Mouse (Mus musculus): ENCODE results near the gene Clic4. TPM values are rescaled to one million over a fixed set of nuclear protein-coding genes. Genes with fewer than 3 reads are reported as not detected.
"Not testable (repeated sequence)": the region's sequence is repeated elsewhere in the genome, so short reads cannot be mapped to it uniquely, and the experiment has no call there.

Clic4 gene
- polyA plus RNA-seq, 1 experiment from 2014 or later: 200 TPM

DNA sequence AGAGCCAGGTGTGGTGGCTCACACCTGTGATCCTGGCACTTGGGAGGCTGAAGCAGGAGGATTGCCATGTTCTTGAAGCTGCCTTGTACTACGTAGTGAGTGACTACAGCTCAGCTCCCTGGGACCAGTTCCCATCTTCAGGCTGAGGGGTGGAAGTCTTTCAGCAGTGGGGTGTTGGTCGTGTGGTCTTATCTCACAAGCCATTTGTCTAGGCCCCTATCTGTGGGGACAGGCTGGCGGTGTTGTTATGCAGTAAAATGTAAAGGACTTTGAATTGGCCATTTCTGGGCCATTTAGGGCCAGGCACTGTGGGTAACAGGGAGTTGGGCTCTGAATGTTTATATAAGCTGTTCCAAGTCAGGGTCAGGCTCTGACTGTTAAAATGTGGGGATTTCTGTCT is 15.4 kb upstream of the Clic4 start:
- 58% methylated on average over 3 of the region's 3 CpGs for WGBS
- Histone ChIP-seq H3K9me3 (replicated peaks) (no peaks in the 10 kb centered on the region), H3K36me3 (no peaks in the 10 kb centered on the region), H3K4me1 (peaks cover 49% of the 10 kb centered on the region), H3K27ac (no peak overlapping the region), H3K4me3 (replicated peaks) (no peak overlapping the region), H3K27me3 (no peaks in the 10 kb centered on the region), H3K9ac (no peak overlapping the region), H3K4me2 (no peak overlapping the region)
- no peak for ATAC-seq (replicated peaks; ENCODE audit: low FRiP score)

DNA sequence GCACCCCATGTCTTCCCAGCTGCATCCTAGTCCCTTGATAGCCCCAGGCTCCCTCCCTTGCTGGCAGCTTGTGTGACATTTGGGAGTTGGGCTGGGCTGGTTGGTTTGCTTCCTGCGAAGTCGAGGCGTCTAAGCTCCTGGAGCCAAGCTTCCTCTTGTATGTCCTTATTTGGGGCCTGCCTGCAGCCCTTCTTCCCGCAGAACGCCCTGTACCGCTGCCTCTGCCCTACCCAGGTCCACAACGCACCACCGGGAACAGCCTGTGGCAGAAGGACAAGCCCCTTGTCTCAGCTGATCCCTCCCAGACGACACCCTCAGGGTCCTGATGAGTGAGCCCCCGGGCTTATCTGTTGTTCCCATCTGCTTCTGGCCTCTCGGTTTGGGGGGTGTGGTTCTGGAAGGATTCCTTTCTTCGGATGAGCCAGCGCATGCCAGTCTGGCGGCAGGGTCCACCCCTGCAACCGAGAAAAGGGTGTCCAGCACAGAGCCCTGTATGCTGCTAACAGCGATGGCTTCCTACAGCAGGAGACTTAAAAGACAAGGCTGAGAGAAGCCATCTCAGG is 14.3 kb upstream of the Clic4 start:
- ATAC-seq (replicated peaks; ENCODE audit: low FRiP score): peak; percentile 41
- 0 out of 2 replicates have a peak overlapping the region, but pooled peaks have one; percentile 5 for H3K4me3 ChIP-seq (replicated peaks)
- 11% methylated on average over 16 of the region's 16 CpGs for WGBS
- no peaks in the 10 kb centered on the region for H3K27me3 ChIP-seq
- no peaks in the 10 kb centered on the region for H3K9me3 ChIP-seq (replicated peaks)
- H3K36me3 ChIP-seq: no peaks in the 10 kb centered on the region
- peaks cover 43% of the 10 kb centered on the region for H3K4me1 ChIP-seq
- peak overlapping the region; percentile 76 for H3K27ac ChIP-seq
- no peak overlapping the region for H3K9ac ChIP-seq
- H3K4me2 ChIP-seq: peak overlapping the region; percentile 39

DNA sequence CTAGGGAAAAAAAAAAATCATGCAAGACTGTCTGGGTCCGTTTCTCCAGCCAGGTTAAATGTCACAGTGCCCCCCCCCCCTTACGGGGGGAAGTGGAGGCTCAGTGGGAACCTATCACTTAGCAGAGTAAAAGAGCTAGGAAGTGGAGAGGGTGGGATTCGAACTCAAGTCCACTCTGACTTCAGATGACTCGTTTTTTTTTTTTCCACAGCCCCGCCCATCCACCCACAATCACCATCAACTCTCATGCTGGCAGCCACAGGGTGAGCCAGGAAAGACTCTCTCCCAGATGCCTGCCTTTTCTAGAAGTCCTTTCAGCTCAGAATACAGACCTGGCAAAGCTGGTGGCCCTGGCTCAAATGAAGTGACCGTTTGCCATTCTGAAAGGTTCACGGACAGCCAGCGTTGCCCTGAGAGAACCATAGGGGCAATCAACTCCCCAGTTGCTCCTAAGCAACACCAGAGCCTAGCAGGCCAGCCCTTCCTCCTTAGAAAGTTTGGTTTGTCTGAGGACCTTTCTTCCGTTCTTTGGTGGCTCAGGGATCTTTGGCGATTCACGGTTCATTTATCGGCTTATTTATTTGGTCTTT is 13.5 kb upstream of the Clic4 start:
- Histone ChIP-seq H3K9ac (no peak overlapping the region), H3K36me3 (no peaks in the 10 kb centered on the region), H3K4me2 (0 out of 2 replicates have a peak overlapping the region, but pooled peaks have one; percentile 39), H3K9me3 (replicated peaks) (no peaks in the 10 kb centered on the region), H3K4me1 (peaks cover 38% of the 10 kb centered on the region), H3K27ac (peak overlapping the region; percentile 76; the same call in 1 of the 2 replicates), H3K4me3 (replicated peaks) (no peak overlapping the region), H3K27me3 (no peaks in the 10 kb centered on the region)
- no peak for ATAC-seq (replicated peaks; ENCODE audit: low FRiP score)
- WGBS: 46% methylated on average over 12 of the region's 12 CpGs

GRCm38 (mm10) chr4:135285436-135285835 is 12.8 kb upstream of the Clic4 start:
- 0 out of 2 replicates have a peak, but pooled peaks have one; percentile 5 for ATAC-seq (replicated peaks; ENCODE audit: low FRiP score)
- Histone ChIP-seq H3K4me3 (replicated peaks) (no peak overlapping the region), H3K9me3 (replicated peaks) (no peaks in the 10 kb centered on the region), H3K4me1 (peaks cover 38% of the 10 kb centered on the region), H3K27ac (no peak overlapping the region), H3K4me2 (peak overlapping the region; percentile 8; the same call in 1 of the 2 replicates), H3K36me3 (no peaks in the 10 kb centered on the region), H3K9ac (no peak overlapping the region), H3K27me3 (no peaks in the 10 kb centered on the region)
- 44% methylated on average over 8 of the region's 8 CpGs for WGBS

GRCm38 (mm10) chr4:135283875-135284274 is 11.3 kb upstream of the Clic4 start:
- no peaks in the 10 kb centered on the region for H3K27me3 ChIP-seq
- H3K4me1 ChIP-seq: peaks cover 37% of the 10 kb centered on the region
- no peak overlapping the region for H3K9ac ChIP-seq
- no peak overlapping the region for H3K4me2 ChIP-seq
- no peak for ATAC-seq (replicated peaks; ENCODE audit: low FRiP score)
- WGBS: 88% methylated on average over 7 of the region's 7 CpGs
- no peaks in the 10 kb centered on the region for H3K9me3 ChIP-seq (replicated peaks)
- no peaks in the 10 kb centered on the region for H3K36me3 ChIP-seq
- no peak overlapping the region for H3K4me3 ChIP-seq (replicated peaks)
- H3K27ac ChIP-seq: no peak overlapping the region

DNA sequence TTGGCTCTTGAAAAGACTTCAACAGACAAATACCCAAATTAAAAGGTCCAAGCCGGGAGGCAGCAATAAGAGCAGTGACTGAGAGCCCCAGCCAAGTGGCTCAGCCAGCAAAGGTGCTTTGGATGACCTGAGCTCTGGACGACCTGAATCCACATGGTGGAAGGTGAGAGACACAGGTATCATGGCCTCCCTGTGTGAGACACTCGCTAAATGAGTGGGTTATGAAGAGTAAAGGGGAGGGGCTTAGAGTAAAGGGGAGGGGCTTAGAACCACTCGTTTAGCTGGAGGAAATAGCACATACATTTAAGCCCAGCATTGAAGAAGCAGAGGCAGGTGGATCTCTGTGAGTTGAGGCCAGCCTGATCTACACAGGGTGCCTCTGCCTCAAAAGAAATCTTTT is 10.8 kb upstream of the Clic4 start:
- no peak overlapping the region for H3K4me2 ChIP-seq
- 80% methylated on average over 4 of the region's 4 CpGs for WGBS
- no peaks in the 10 kb centered on the region for H3K9me3 ChIP-seq (replicated peaks)
- no peaks in the 10 kb centered on the region for H3K36me3 ChIP-seq
- H3K27ac ChIP-seq: no peak overlapping the region
- no peak overlapping the region for H3K9ac ChIP-seq
- peaks cover 32% of the 10 kb centered on the region for H3K4me1 ChIP-seq
- H3K27me3 ChIP-seq: no peaks in the 10 kb centered on the region
- H3K4me3 ChIP-seq (replicated peaks): no peak overlapping the region
- ATAC-seq (replicated peaks; ENCODE audit: low FRiP score): no peak

DNA sequence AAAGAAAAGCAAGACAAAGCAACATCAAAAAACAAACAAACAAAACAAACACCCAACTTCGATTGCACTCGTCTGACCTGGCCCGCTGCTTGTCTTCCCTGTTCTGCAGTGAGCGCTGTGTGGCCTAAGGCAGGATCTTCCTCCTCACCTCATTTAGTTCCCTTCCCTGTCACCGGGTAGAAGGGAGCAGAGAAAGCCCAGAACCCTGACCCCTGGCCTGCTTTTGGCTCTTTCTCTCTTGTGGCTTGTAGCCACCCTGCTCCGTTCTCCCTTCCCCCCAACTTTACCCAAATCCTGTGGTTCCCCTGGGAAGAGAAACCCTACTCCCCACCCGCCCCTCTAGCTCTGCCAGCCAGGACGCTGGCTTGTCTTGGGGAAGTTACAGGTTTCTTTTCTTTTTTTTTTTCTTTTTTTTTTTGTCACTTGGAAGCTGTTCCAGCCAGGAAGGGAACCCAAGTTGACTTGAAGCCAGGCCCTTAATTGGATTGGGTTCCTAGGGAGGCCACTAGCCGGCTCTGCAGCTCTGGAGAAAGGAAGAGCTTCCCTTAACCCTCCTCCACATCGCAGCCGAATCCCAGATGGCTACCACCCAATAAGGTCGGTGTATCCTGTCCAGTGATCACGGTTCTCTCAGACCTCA is 10.2 kb upstream of the Clic4 start:
- Histone ChIP-seq H3K9ac (no peak overlapping the region), H3K9me3 (replicated peaks) (no peaks in the 10 kb centered on the region), H3K27ac (no peak overlapping the region), H3K36me3 (no peaks in the 10 kb centered on the region), H3K4me3 (replicated peaks) (no peak overlapping the region), H3K4me2 (no peak overlapping the region), H3K4me1 (peaks cover 32% of the 10 kb centered on the region), H3K27me3 (no peaks in the 10 kb centered on the region)
- 56% methylated on average over 13 of the region's 13 CpGs for WGBS
- no peak for ATAC-seq (replicated peaks; ENCODE audit: low FRiP score)

- not testable (repeated sequence) for ATAC-seq (replicated peaks; ENCODE audit: low FRiP score); H3K9ac ChIP-seq; H3K9me3 ChIP-seq (replicated peaks); H3K4me2 ChIP-seq; H3K27me3 ChIP-seq; H3K27ac ChIP-seq; H3K4me3 ChIP-seq (replicated peaks); H3K36me3 ChIP-seq
- WGBS: 64% methylated on average over 2 of the region's 2 CpGs
- H3K4me1 ChIP-seq: peaks cover 18% of the 10 kb centered on the region
Observed at GRCm38 (mm10) chr4:135280016-135280415, 7.4 kb upstream of the Clic4 start.

- H3K36me3 ChIP-seq: no peaks in the 10 kb centered on the region
- H3K4me2 ChIP-seq: no peak overlapping the region
- H3K27ac ChIP-seq: no peak overlapping the region
- H3K4me1 ChIP-seq: peaks cover 25% of the 10 kb centered on the region
- no peak for ATAC-seq (replicated peaks; ENCODE audit: low FRiP score)
- WGBS: 43% methylated on average over 4 of the region's 4 CpGs
- no peaks in the 10 kb centered on the region for H3K9me3 ChIP-seq (replicated peaks)
- H3K4me3 ChIP-seq (replicated peaks): no peak overlapping the region
- 0 out of 2 replicates have a peak, but pooled peaks cover 4% of the 10 kb centered on the region for H3K27me3 ChIP-seq
- no peak overlapping the region for H3K9ac ChIP-seq
Observed at GRCm38 (mm10) chr4:135276681-135277379, 4.2 kb upstream of the Clic4 start.

- H3K9ac ChIP-seq: no peak overlapping the region
- no peaks in the 10 kb centered on the region for H3K9me3 ChIP-seq (replicated peaks)
- no peaks in the 10 kb centered on the region for H3K36me3 ChIP-seq
- peaks cover 40% of the 10 kb centered on the region for H3K4me1 ChIP-seq
- H3K27me3 ChIP-seq: 0 out of 2 replicates have a peak, but pooled peaks cover 4% of the 10 kb centered on the region
- no peak overlapping the region for H3K4me2 ChIP-seq
- WGBS: 63% methylated on average over 7 of the region's 7 CpGs
- H3K4me3 ChIP-seq (replicated peaks): no peak overlapping the region
- H3K27ac ChIP-seq: peak overlapping the region; percentile 73
- ATAC-seq (replicated peaks; ENCODE audit: low FRiP score): no peak
Observed at GRCm38 (mm10) chr4:135274761-135275160, 2.1 kb upstream of the Clic4 start.

DNA sequence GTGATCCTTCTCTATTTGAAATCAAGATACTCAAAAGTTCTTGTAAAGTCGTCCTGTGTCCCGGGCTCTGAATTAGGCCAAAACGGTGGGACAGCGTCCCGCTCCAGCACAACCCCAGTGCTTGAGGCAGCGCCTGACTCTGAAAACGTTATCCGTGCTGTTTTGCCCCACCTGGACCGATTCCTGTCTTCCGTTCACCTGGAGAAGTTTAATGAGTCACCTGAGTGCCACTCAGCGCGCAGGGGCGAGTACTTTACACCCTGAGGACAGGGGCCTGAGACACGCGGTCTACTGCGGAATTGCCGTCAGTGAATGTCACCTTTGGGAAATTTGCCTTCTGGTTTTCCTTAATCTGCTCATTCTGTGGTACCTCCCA is 681 bp upstream of the Clic4 start:
- 0 out of 2 replicates have a peak, but pooled peaks have one; percentile 1 for ATAC-seq (replicated peaks; ENCODE audit: low FRiP score)
- peak overlapping the region; percentile 82 for H3K27ac ChIP-seq
- 4% methylated on average over 17 of the region's 17 CpGs for WGBS

More for the DNA sequence above, 681 bp upstream of the Clic4 start:
- 0 out of 2 replicates have a peak, but pooled peaks cover 4% of the 10 kb centered on the region for H3K27me3 ChIP-seq
- no peaks in the 10 kb centered on the region for H3K9me3 ChIP-seq (replicated peaks)
- peak overlapping the region; percentile 94 for H3K4me3 ChIP-seq (replicated peaks)
- peaks cover 54% of the 10 kb centered on the region for H3K4me1 ChIP-seq
- H3K4me2 ChIP-seq: peak overlapping the region; percentile 76
- peak overlapping the region; percentile 41 for H3K9ac ChIP-seq
- no peaks in the 10 kb centered on the region for H3K36me3 ChIP-seq

All from kidney, embryonic 15.5 days (tissue).